Mouse (Mus musculus) thymus, adult 2 months (tissue): ENCODE measurements around the gene Thegl. TPM values are rescaled to one million over a fixed set of nuclear protein-coding genes. Genes with fewer than 3 reads are reported as not detected.
"Not testable (repeated sequence)": the region's sequence is repeated elsewhere in the genome, so short reads cannot be mapped to it uniquely, and the experiment has no call there.

ENCODE experiments used
- DNase-seq: peaks from one replicate; pipeline ENCODE4 v3.0.0; 2021
- H3K27ac ChIP-seq: fragments of 200-500 bp; 2 replicates; pipeline ENCODE4 v1.5.1; 2012; ENCODE audit warnings: low read length, control low read depth; ENCODE audit not compliant: control insufficient read depth, insufficient read depth
- H3K27me3 ChIP-seq: fragments of 200-500 bp; 2 replicates; pipeline ENCODE4 v1.6.1; 2012; ENCODE audit warnings: mild to moderate bottlenecking, low read length, moderate library complexity, mixed read lengths; ENCODE audit not compliant: control insufficient read depth, insufficient read depth
- H3K36me3 ChIP-seq: fragments of 200-500 bp; 2 replicates; pipeline ENCODE4 v1.6.1; 2012; ENCODE audit warnings: mild to moderate bottlenecking, low read length, moderate library complexity; ENCODE audit not compliant: control insufficient read depth, insufficient read depth
- H3K4me1 ChIP-seq: fragments of 200-500 bp; replicated peaks from 2 replicates; pipeline ENCODE4 v1.6.1; 2012; ENCODE audit warnings: low read length; ENCODE audit not compliant: control insufficient read depth, insufficient read depth
- H3K4me3 ChIP-seq: fragments of 200-500 bp; 2 replicates; pipeline ENCODE4 v1.5.1; 2012; ENCODE audit warnings: mild to moderate bottlenecking, low read length, control low read depth, moderate library complexity; ENCODE audit not compliant: control insufficient read depth, insufficient read depth
- CTCF ChIP-seq: fragments of 200-500 bp; IDR thresholded peaks from 2 replicates; pipeline ENCODE4 v1.5.1; 2012; ENCODE audit warnings: mild to moderate bottlenecking, control low read depth, low read length, moderate library complexity, borderline replicate concordance; ENCODE audit not compliant: control insufficient read depth, poor library complexity, insufficient read depth; ENCODE audit errors: extremely low read depth
- POLR2A ChIP-seq: fragments of 200-500 bp; IDR thresholded peaks from 2 replicates; pipeline ENCODE4 v1.6.1; 2012; ENCODE audit warnings: mild to moderate bottlenecking, low read length, control low read depth, moderate library complexity; ENCODE audit not compliant: control insufficient read depth, poor library complexity, insufficient read depth; ENCODE audit errors: extremely low read depth
- WGBS: fragments of 180-500 bp; shearing (Covaris S2); methylation state at CpG from one replicate; pipeline ENCODE4 v1.1.7; 2018; 5-methylcytosine and 5-hydroxymethylcytosine counted together
- polyA plus RNA-seq: library from polyadenylated mRNA; depleted of rRNA; stranded (reverse); fragments of >200 nt; gene quantifications from 2 replicates; pipeline ENCODE4 v1.2.3, GENCODE M21; 2012; rRNA removed

Thegl gene
- not detected in 2 replicates for polyA plus RNA-seq

- 24% methylated on average over 57 of the region's 57 CpGs for WGBS
- Histone ChIP-seq H3K27me3 (no peaks in the 10 kb centered on the region; the same call in 1 of the 2 replicates), H3K4me1 (peaks cover 10% of the 10 kb centered on the region), H3K4me3 (peak within 1 kb of the TSS; percentile 46), H3K27ac (no peak within 1 kb of the TSS), H3K36me3 (no peaks in the 10 kb centered on the region)
- peak; percentile 58 for DNase-seq
- TF ChIP-seq POLR2A (no peak), CTCF (no peak)
Measured at GRCm38 (mm10) chr5:77015544-77016482, at the start of gene Thegl. Gene Thegl (plus strand): TSS chr5:77016023.

DNA sequence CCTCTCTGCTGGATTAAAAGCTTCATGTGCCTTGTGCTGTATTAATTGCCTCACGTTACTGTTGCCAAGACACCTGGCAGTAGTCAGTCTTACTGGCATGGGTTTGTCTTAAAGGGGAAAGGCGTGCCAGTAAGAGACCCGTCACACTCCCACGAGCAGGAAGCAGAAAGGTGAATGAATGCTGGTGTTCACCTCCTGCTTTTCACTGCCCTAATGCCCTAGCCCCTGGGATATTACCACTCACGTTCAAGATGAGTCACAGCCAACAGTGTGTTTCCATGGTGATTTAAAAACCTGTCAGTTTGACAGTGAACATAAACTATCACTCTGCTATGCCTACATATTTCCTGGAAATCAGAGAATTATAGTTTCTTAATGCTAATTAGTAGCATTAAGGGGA, 46.6 kb upstream of the Thegl start:
- 92% methylated on average over 5 of the region's 5 CpGs for WGBS
- peaks cover 33% of the 10 kb centered on the region for H3K36me3 ChIP-seq
- H3K4me3 ChIP-seq: no peak overlapping the region
- no peaks in the 10 kb centered on the region for H3K4me1 ChIP-seq
- TF ChIP-seq CTCF: no peak
- TF ChIP-seq POLR2A: no peak
- H3K27ac ChIP-seq: no peak overlapping the region
- H3K27me3 ChIP-seq: no peaks in the 10 kb centered on the region
- DNase-seq: no peak

DNA sequence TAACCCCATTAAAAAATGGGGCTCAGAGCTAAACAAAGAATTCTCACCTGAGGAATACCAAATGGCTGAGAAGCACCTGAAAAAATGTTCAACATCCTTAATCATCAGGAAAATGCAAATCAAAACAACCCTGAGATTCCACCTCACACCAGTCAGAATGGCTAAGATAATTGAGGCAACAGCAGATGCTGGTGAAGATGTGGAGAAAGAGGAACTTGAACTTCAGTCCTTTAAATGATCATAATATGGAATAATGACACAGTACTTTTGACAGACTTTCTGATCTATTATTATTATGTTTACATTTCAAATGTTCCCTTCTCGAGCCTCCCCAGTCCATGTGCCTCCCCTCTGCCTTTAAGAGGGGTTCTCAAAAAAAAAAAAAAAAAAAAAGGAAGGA, 44.7 kb upstream of the Thegl start:
- not testable (repeated sequence) for H3K27me3 ChIP-seq, H3K4me1 ChIP-seq, DNase-seq, H3K27ac ChIP-seq, H3K4me3 ChIP-seq
- H3K36me3 ChIP-seq: peaks cover 25% of the 10 kb centered on the region
- 91% methylated on average over 1 of the region's 1 CpGs for WGBS

GRCm38 (mm10) chr5:76973488-76973887, 42.3 kb upstream of the Thegl start:
- Histone ChIP-seq H3K4me1 (peaks cover 2% of the 10 kb centered on the region; the same call in 1 of the 2 replicates), H3K36me3 (peaks cover 10% of the 10 kb centered on the region), H3K27me3 (no peaks in the 10 kb centered on the region), H3K27ac (no peak overlapping the region), H3K4me3 (no peak overlapping the region)
- 43% methylated on average over 3 of the region's 3 CpGs for WGBS
- no peak for TF ChIP-seq CTCF
- no peak for TF ChIP-seq POLR2A
- DNase-seq: no peak

DNA sequence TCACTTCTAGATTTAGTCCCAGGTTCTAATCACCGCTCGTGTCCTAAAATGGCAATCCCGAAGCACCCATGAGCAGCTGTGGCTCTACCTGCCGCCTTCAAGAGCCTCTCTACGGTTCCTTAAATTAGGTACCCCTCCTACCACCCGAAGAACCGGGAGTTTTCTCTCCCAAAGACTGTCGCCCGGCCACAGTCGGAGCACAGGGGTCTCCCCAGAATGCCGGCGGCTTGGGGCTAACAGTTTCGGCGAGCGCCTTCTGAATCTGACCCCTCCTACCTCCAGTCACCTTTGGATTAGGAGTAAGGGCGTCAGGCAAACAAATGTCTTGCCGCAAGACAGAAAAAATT, 41.6 kb upstream of the Thegl start:
- Histone ChIP-seq H3K27ac (no peak overlapping the region), H3K27me3 (no peaks in the 10 kb centered on the region), H3K36me3 (peaks cover 9% of the 10 kb centered on the region), H3K4me3 (peak overlapping the region; percentile 85), H3K4me1 (peaks cover 2% of the 10 kb centered on the region; the same call in 1 of the 2 replicates)
- TF ChIP-seq POLR2A (no peak), CTCF (no peak)
- DNase-seq: no peak
- WGBS: 2% methylated on average over 17 of the region's 17 CpGs

DNA sequence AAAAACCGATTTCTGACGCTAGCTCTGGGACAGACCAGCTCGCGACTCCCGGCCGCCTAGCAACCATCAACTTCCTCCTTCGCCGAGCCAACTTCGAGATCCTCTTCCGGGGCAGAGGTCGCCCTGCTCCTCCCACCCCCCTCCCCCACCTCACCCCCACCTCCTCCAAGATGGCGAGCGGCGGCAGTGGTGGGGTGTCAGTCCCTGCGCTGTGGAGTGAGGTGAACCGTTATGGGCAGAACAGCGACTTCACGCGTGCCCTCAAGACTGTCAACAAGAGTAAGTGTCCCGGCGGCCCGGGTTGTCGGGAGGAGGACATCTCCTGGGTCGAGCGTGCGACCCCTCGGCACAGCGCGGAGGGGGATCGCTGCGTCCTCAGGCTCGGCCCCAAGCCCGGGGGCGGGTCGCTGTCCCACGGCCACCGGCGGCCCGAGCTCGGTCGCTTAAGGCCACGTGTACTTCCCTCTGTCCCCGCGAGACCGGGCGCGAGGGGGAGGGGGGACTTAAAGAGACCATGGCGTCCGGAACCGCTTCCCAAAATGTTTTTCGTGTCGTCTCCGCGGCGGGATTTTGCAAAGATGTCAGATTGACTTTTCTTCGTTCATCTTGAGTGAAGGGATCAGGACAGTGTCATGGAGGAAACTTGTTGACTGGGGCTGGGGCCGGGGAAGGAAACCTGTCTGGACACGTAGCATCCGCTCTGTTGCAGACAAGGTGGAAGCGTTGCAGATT, 41.1 kb upstream of the Thegl start, which contains the start of gene Srp72:
Srp72 (plus strand) TSS at position 130 of the 732 bp plus-strand sequence.
- Histone ChIP-seq H3K27ac (peak within 1 kb of the TSS; percentile 39; the same call in 1 of the 2 replicates), H3K27me3 (no peaks in the 10 kb centered on the region), H3K36me3 (peaks cover 10% of the 10 kb centered on the region), H3K4me1 (peaks cover 2% of the 10 kb centered on the region; the same call in 1 of the 2 replicates), H3K4me3 (peak within 1 kb of the TSS; percentile 85)
- peak; percentile 37; the same call in 1 of the 2 replicates for TF ChIP-seq CTCF
- 0 out of 2 replicates have a peak, but pooled peaks have one; percentile 41 for TF ChIP-seq POLR2A
- DNase-seq: peak; percentile 82
- WGBS: under 1% methylated on average over 60 of the region's 60 CpGs
